Mouse (Mus musculus) megakaryocyte-erythroid progenitor cell, adult 5-6 weeks (primary cell): Measurements from ENCODE around the gene Cd4. TPM values are rescaled to one million over a fixed set of nuclear protein-coding genes. Genes with fewer than 3 reads are reported as not detected.
"Not testable (repeated sequence)": the region's sequence is repeated elsewhere in the genome, so short reads cannot be mapped to it uniquely, and the experiment has no call there.

Source experiments
- ATAC-seq: replicated peaks from 2 replicates; pipeline ENCODE4 v1.8.0; 2016; ENCODE audit warnings: mild to moderate bottlenecking, inconsistent platforms; ENCODE audit not compliant: severe bottlenecking, poor library complexity, low FRiP score, low TSS enrichment
- total RNA-seq, 2 experiments: library from RNA; stranded (forward) in 1 of 2; stranded (reverse) in 1 of 2; fragments of 200-1000, 215-1000 nt in 1 of 2; fragments of >200 nt in 1 of 2; fragmentation: Nextera tagmentation in 1 of 2; gene quantifications; 2 replicates each; pipeline ENCODE4 v1.2.3; 2014 to 2017

Gene Cd4
- total RNA-seq, 2 experiments from 2014 or later, result not detected

DNA sequence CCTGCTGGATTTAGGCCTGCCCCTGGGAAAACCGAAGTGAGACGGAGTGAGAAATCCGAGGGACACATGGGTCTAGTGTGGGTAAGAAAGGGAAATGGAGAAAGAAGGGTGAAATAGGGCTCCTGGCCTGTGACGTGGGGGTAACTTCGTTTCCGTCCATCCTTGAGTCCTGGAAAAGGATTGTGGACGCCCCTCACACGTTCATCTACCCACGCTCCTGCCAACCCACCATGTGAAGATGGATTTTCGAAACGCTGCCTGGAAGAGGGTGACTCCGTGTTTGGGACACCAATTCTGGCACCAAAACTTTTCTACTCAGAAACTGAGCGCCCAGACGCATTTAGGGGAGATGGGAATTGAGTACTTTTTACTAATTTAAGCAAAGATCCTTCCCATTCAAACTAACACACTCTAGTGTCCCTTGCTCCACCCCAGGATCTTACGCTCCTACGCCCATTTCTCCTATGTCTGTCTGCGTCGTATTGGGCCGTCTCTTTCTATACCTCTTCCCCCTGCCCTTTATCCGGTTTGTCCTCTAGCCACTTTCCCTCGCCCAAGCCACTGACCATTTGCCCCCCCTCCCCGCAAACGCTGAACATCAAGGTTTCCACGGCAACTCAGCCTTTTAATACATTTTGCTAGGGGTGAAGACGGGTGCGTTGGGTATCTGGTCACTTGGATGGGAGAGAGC, 30.0 kb downstream of the Cd4 start:
- ATAC-seq, result no peak

GRCm38 (mm10) chr6:124856916-124857839, 30.8 kb downstream of the Cd4 start, which contains the start of gene P3h3:
Gene P3h3, minus strand, starts transcription at chr6:124857752.
- peak; percentile 74 for ATAC-seq

- no peak for ATAC-seq
These were observed 31.7 kb downstream of the Cd4 start for GRCm38 (mm10) chr6:124856321-124856720.

DNA sequence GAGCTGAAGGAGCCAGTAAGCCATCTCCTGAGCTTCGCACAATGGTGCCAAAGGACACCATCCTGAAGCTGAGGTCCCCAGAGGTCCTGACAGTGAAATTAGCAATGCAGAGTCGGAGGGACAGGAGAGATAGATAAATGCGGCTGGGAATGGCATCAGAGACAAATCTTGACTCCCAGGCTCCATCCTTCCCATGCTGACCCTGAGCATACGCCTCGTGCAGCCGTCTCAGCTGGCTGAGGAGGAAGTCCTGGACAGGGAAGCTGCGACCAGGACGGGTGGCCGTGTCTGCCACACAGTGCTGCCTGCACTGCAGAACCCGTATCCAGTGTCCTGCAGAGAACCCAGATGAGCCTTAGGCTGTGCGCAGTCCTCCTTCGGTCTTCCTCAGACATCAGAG, 33.4 kb downstream of the Cd4 start:
- ATAC-seq, result no peak

DNA sequence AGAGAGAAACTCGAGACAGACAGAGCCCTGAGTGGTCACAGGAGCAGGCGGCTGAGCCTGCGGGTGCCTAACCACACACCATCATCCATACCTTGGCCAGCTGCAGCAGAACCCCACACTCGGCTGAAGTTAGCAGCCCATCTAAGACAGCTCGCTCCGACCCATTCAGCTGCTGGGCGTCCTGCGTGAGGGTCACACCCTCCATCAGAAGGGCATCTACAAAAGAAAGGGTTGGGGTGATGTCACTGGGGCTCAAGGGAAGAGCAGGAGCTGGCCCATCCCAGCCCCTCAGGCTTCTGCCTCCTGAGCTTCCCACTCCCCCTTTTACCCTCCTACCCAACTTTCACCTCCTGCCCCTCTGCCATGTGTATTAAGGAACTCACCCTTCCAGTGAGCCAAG, 37.5 kb downstream of the Cd4 start:
- no peak for ATAC-seq

GRCm38 (mm10) chr6:124847305-124847704, 40.7 kb downstream of the Cd4 start:
- ATAC-seq, result peak; percentile 80

DNA sequence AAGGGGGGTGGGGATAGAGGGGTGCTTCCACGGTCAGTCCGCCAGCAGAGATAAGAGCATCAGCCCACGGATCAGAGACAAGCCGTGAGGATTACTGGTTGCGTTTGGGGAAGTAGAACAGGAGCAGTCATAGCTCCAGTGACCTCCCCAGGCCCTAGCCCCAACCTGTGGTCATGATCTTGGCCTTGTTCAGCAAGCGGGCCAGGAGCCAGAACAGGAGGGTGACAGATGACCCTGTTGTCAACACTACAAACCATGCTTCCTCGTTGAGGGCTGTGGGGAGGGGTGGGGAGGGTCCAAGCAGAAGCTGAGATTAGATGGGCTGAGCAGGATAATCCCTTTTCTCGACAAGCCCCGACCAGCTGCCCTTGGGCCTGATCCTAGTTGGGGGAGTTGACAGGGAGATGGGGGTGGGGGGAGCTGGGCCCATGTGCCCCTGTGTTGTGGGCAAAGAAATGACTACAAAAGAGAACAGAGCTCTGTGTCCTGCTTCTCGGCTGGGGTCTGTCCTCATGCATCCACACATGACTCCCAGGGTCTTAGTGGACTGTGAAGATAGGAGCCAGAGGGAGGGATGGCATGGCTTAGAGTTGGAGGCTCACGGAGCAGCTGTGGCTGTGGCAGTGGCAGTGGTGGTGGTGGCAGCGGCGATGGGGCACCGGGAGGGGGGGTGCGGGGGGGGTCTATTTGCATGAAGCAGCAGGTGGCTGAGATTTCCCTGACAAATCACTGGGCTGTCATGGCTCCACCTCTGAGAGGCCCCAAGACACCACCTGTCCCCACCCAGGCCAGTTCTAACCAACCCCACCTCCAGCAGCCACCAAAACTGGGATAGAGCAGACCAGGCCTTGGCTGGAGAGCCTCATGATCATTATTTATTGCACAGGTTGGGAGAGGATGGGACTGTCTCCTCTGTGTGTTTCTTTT, 47.5 kb downstream of the Cd4 start, which contains the start of gene Gnb3:
Gene Gnb3, minus strand, starts transcription at position 35 of the 927 bp plus-strand sequence.
- ATAC-seq, result no peak

GRCm38 (mm10) chr6:124839805-124840204, 48.2 kb downstream of the Cd4 start:
- no peak for ATAC-seq

DNA sequence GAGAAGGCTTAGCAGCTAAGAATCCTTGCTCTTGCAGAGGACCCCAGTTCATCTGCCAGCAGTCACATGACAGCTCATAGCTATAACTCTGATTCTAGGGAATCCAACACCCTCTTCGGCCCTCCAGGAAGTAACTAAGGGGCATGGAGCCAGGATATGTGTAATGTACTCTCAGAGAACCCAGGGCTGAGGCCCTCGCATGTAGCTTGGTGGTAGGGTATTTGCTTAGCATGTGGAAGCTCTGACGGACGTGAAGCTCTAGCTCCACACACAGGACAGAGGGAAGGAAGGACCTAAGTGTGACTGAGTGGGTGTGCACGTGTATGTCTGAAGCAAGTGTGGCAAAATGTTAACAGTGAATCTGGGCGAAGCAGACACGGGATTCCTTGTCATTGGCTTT, 51.6 kb downstream of the Cd4 start:
- ATAC-seq, result no peak

- ATAC-seq, result no peak
These were observed 52.5 kb downstream of the Cd4 start for GRCm38 (mm10) chr6:124835531-124835930.

- no peak for ATAC-seq
These were observed 53.4 kb downstream of the Cd4 start for GRCm38 (mm10) chr6:124834512-124835081.

GRCm38 (mm10) chr6:124831649-124832048, 56.4 kb downstream of the Cd4 start:
- ATAC-seq, result no peak

DNA sequence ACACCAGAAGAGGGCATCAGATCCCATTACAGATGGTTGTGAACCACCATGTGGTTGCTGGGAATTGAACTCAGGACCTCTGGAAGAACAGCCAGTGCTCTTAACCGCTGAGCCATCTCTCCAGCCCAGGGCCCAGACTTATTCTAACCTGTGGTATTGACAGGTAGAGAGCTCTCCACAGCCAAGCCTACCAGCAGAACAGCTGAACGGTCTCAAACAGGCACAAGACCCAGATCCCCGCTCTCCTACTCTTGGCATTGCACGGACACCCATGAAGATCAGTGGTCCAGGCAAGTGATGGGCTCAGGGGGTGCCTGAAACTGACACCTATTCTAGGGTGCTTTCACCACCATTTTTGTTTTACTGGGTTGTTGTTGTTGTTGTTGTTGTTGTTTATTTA, 56.8 kb downstream of the Cd4 start:
- not testable (repeated sequence) for ATAC-seq

- peak; percentile 75 for ATAC-seq
These were observed 58.0 kb downstream of the Cd4 start for GRCm38 (mm10) chr6:124829799-124830700.

DNA sequence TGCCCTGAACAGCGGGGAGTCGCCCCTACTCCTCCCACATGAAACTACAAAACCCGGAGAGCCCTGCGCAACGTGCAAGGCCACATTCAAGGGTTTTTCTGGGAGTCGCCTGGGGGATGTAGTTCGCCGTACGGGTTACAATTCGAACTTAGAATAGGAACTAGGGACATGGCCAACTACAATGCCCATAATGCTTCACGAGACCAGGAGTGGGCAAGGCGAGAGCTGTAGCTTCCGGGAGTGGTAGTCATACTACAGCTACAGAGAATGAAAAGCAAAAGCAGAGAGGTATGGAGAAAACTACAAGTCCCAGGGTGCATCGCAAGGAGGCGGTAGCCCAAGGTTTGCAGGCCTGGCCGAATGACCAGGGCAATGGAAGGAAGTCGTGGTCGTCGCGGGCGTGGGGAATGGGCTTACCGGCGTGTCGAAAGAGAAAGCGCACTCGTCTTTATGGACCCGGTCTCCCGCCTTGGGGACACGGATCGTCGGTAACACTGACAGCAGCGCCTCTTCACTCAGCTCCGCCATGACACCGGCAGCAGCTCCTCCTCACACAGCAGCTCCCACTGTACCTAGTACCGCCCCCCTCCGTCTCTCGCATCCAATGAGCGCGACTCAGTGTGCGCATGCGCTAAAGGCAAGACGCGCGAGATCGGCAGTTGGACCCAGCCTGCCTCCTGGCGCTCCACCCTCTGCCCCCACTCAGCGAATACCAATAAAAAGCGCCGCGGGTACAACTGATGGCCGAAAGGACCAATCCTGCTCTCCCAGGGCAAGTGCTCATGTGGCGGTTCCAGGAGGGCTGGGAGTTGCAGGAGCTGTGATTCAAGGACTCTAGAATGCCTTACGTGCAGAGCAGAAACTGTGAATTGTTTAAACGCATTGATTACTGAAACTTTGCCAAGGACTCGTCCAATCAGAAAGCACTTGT, 58.9 kb downstream of the Cd4 start, which contains the start of the genes Usp5 and Cdca3:
Gene Usp5, minus strand, starts transcription at position 617 of the 931 bp plus-strand sequence.
Gene Cdca3, plus strand, starts transcription at position 680 of the 931 bp plus-strand sequence.
- peak; percentile 84 for ATAC-seq

DNA sequence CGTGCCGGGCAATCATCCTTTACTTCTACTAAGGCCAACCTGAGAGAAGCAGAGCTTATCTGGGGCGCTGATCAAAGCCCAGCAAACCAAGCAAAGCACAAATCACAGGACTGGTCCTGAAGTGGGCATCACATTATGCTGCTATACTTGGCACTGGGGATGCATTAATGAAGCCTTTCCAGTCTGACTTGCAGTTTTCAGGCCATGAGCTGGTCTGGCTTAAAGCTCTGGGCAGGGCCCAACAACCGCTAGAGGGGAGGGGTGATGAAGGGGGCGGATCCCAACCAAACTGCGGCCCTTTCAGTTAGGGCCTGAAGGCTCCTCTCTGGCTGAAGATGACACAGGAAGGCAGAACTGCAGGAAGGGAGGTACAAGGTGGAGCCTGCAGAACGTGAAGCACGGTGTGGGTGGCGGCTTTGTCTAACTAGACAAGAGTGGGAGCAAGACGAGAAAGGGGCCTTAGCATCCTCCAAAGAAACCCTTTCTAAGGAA, 59.9 kb downstream of the Cd4 start:
- peak; percentile 34 for ATAC-seq

- ATAC-seq, result no peak
These were observed 66.0 kb downstream of the Cd4 start for GRCm38 (mm10) chr6:124822049-124822448.
